Mouse (Mus musculus): ENCODE results near the gene Aqp1.

GRCm38 (mm10) chr6:55396176-55396575 lies 59.9 kb downstream of the Aqp1 start:
- TF ChIP-seq CTCF (IDR thresholded peaks at IDR 0.05; ENCODE audit: extremely low read depth, insufficient read depth, insufficient read length, insufficient replicate concordance) (no peak), POLR2A (IDR thresholded peaks at IDR 0.05; ENCODE audit: low read depth, low read length) (no peak)
